Mouse (Mus musculus) hindbrain, embryonic 12.5 days (tissue): ENCODE results near the gene Aldob. TPM values are rescaled to one million over a fixed set of nuclear protein-coding genes. Genes with fewer than 3 reads are reported as not detected.

Source experiments
- ATAC-seq: fragments of 200-750 bp; cut with Nextera tagmentation; 2 replicates; pipeline ENCODE4 v1.8.0; 2017; ENCODE audit warnings: moderate TSS enrichment; ENCODE audit not compliant: low FRiP score
- H3K27ac ChIP-seq: fragments of 300-500 bp; sonication (generic); 2 replicates; pipeline ENCODE4 v1.5.1; 2016; ENCODE audit warnings: mild to moderate bottlenecking
- H3K27me3 ChIP-seq: fragments of 300-500 bp; sonication (generic); 2 replicates; pipeline ENCODE4 v1.6.1; 2016; ENCODE audit warnings: mild to moderate bottlenecking
- H3K36me3 ChIP-seq: fragments of 300-500 bp; sonication (generic); 2 replicates; pipeline ENCODE4 v1.6.1; 2016; ENCODE audit warnings: mild to moderate bottlenecking
- H3K4me1 ChIP-seq: fragments of 300-500 bp; sonication (generic); 2 replicates; pipeline ENCODE4 v1.6.1; 2016
- H3K4me2 ChIP-seq: fragments of 300-500 bp; sonication (generic); replicated peaks from 2 replicates; pipeline ENCODE4 v1.6.1; 2016; ENCODE audit warnings: mild to moderate bottlenecking
- H3K4me3 ChIP-seq: fragments of 300-500 bp; sonication (generic); 2 replicates; pipeline ENCODE4 v1.5.1; 2016; ENCODE audit warnings: mild to moderate bottlenecking
- H3K9ac ChIP-seq: fragments of 300-500 bp; sonication (generic); 2 replicates; pipeline ENCODE4 v1.6.1; 2016; ENCODE audit warnings: mild to moderate bottlenecking, moderate library complexity
- H3K9me3 ChIP-seq: fragments of 300-500 bp; sonication (generic); replicated peaks from 2 replicates; pipeline ENCODE4 v1.6.1; 2016; ENCODE audit warnings: mild to moderate bottlenecking
- WGBS: fragments of 180-500 bp; shearing (Covaris S2); methylation state at CpG from one replicate; pipeline ENCODE4 v1.1.7; 2016; 5-methylcytosine and 5-hydroxymethylcytosine counted together
- polyA plus RNA-seq: library from polyadenylated mRNA; unstranded; fragments of >200 nt; fragmentation: Nextera tagmentation; extraction: Ambion mirVana; gene quantifications from 2 replicates; pipeline ENCODE4 v1.2.1, GENCODE M21; 2016

Aldob gene
- polyA plus RNA-seq, 1 experiment from 2014 or later, result not detected

- Histone ChIP-seq H3K27ac (no peak overlapping the region), H3K27me3 (no peaks in the 10 kb centered on the region), H3K4me2 (no peak overlapping the region), H3K36me3 (no peaks in the 10 kb centered on the region), H3K4me1 (no peaks in the 10 kb centered on the region), H3K9me3 (no peaks in the 10 kb centered on the region), H3K9ac (no peak overlapping the region), H3K4me3 (no peak overlapping the region)
- 91% methylated on average over 2 of the region's 2 CpGs for WGBS
- ATAC-seq, result no peak
Measured at GRCm38 (mm10) chr4:49558181-49558580, 8.8 kb upstream of the Aldob start.

- Histone ChIP-seq H3K4me2 (no peak overlapping the region), H3K9ac (no peak overlapping the region), H3K4me1 (no peaks in the 10 kb centered on the region), H3K9me3 (no peaks in the 10 kb centered on the region), H3K36me3 (no peaks in the 10 kb centered on the region), H3K27ac (no peak overlapping the region), H3K27me3 (no peaks in the 10 kb centered on the region), H3K4me3 (no peak overlapping the region)
- WGBS, result 85% methylated on average over 7 of the region's 7 CpGs
- ATAC-seq, result no peak
Measured at GRCm38 (mm10) chr4:49557375-49557774, 8.0 kb upstream of the Aldob start.

GRCm38 (mm10) chr4:49553380-49553779 is 4.0 kb upstream of the Aldob start:
- no peak overlapping the region for H3K27ac ChIP-seq
- H3K9ac ChIP-seq, result no peak overlapping the region
- no peaks in the 10 kb centered on the region for H3K9me3 ChIP-seq
- no peak for ATAC-seq
- WGBS, result 89% methylated on average over 5 of the region's 5 CpGs
- no peaks in the 10 kb centered on the region for H3K4me1 ChIP-seq
- no peak overlapping the region for H3K4me3 ChIP-seq
- H3K27me3 ChIP-seq, result no peaks in the 10 kb centered on the region
- H3K36me3 ChIP-seq, result no peaks in the 10 kb centered on the region
- no peak overlapping the region for H3K4me2 ChIP-seq

- H3K27ac ChIP-seq, result no peak overlapping the region
- no peaks in the 10 kb centered on the region for H3K27me3 ChIP-seq
- 83% methylated on average over 7 of the region's 7 CpGs for WGBS
- no peaks in the 10 kb centered on the region for H3K36me3 ChIP-seq
- H3K4me1 ChIP-seq, result no peaks in the 10 kb centered on the region
- no peak overlapping the region for H3K4me2 ChIP-seq
- H3K4me3 ChIP-seq, result no peak overlapping the region
- no peak for ATAC-seq
- no peaks in the 10 kb centered on the region for H3K9me3 ChIP-seq
- H3K9ac ChIP-seq, result no peak overlapping the region
Measured at GRCm38 (mm10) chr4:49547544-49548219, 1.7 kb downstream of the Aldob start.

GRCm38 (mm10) chr4:49546873-49547543 is 2.3 kb downstream of the Aldob start:
- H3K4me2 ChIP-seq, result no peak overlapping the region
- H3K9me3 ChIP-seq, result no peaks in the 10 kb centered on the region
- H3K9ac ChIP-seq, result no peak overlapping the region
- WGBS, result 81% methylated on average over 6 of the region's 6 CpGs
- no peaks in the 10 kb centered on the region for H3K4me1 ChIP-seq
- no peak overlapping the region for H3K27ac ChIP-seq
- no peaks in the 10 kb centered on the region for H3K27me3 ChIP-seq
- no peaks in the 10 kb centered on the region for H3K36me3 ChIP-seq
- ATAC-seq, result no peak
- no peak overlapping the region for H3K4me3 ChIP-seq

- Histone ChIP-seq H3K27ac (no peak overlapping the region), H3K4me1 (no peaks in the 10 kb centered on the region), H3K4me2 (no peak overlapping the region), H3K36me3 (no peaks in the 10 kb centered on the region), H3K27me3 (no peaks in the 10 kb centered on the region), H3K9me3 (no peaks in the 10 kb centered on the region), H3K4me3 (no peak overlapping the region), H3K9ac (no peak overlapping the region)
- 94% methylated on average over 2 of the region's 2 CpGs for WGBS
- no peak for ATAC-seq
Measured at GRCm38 (mm10) chr4:49546026-49546425, 3.3 kb downstream of the Aldob start.

- Histone ChIP-seq H3K27me3 (no peaks in the 10 kb centered on the region), H3K9ac (no peak overlapping the region), H3K27ac (no peak overlapping the region), H3K4me1 (no peaks in the 10 kb centered on the region), H3K4me2 (no peak overlapping the region), H3K9me3 (no peaks in the 10 kb centered on the region), H3K4me3 (no peak overlapping the region), H3K36me3 (no peaks in the 10 kb centered on the region)
- WGBS, result 80% methylated on average over 3 of the region's 3 CpGs
- no peak for ATAC-seq
Measured at GRCm38 (mm10) chr4:49540966-49541365, 8.4 kb downstream of the Aldob start.

GRCm38 (mm10) chr4:49539665-49540064 is 9.7 kb downstream of the Aldob start:
- Histone ChIP-seq H3K27me3 (no peaks in the 10 kb centered on the region), H3K4me2 (no peak overlapping the region), H3K36me3 (no peaks in the 10 kb centered on the region), H3K4me1 (no peaks in the 10 kb centered on the region), H3K4me3 (no peak overlapping the region), H3K9me3 (no peaks in the 10 kb centered on the region), H3K9ac (no peak overlapping the region), H3K27ac (no peak overlapping the region)
- 77% methylated on average over 6 of the region's 6 CpGs for WGBS
- ATAC-seq, result no peak

GRCm38 (mm10) chr4:49536671-49537070 is 12.7 kb downstream of the Aldob start:
- whole genome bisulfite sequencing, result 93% methylated on average over 4 of the region's 4 CpGs
- peaks cover 8% of the 10 kb centered on the region; the same call in 1 of the 2 replicates for H3K36me3 ChIP-seq
- H3K4me2 ChIP-seq, result no peak overlapping the region
- no peak overlapping the region for H3K9ac ChIP-seq
- ATAC-seq, result no peak
- H3K4me1 ChIP-seq, result no peaks in the 10 kb centered on the region
- no peak overlapping the region for H3K4me3 ChIP-seq
- H3K27me3 ChIP-seq, result no peaks in the 10 kb centered on the region
- H3K27ac ChIP-seq, result no peak overlapping the region
- no peaks in the 10 kb centered on the region for H3K9me3 ChIP-seq

- Histone ChIP-seq H3K27me3 (no peaks in the 10 kb centered on the region), H3K4me1 (no peaks in the 10 kb centered on the region), H3K27ac (no peak overlapping the region), H3K36me3 (peaks cover 13% of the 10 kb centered on the region), H3K4me3 (no peak overlapping the region), H3K9me3 (no peaks in the 10 kb centered on the region), H3K4me2 (no peak overlapping the region), H3K9ac (no peak overlapping the region)
- WGBS, result 93% methylated on average over 4 of the region's 4 CpGs
- no peak for ATAC-seq
Measured at GRCm38 (mm10) chr4:49535675-49536294, 13.6 kb downstream of the Aldob start.

- peaks cover 20% of the 10 kb centered on the region for H3K36me3 ChIP-seq
- no peak overlapping the region for H3K27ac ChIP-seq
- H3K27me3 ChIP-seq, result no peaks in the 10 kb centered on the region
- no peak for ATAC-seq
- H3K4me3 ChIP-seq, result no peak overlapping the region
- H3K4me2 ChIP-seq, result no peak overlapping the region
- no peak overlapping the region for H3K9ac ChIP-seq
- no peaks in the 10 kb centered on the region for H3K4me1 ChIP-seq
- WGBS, result 85% methylated on average over 3 of the region's 3 CpGs
- H3K9me3 ChIP-seq, result 0 out of 2 replicates have a peak, but pooled peaks cover 4% of the 10 kb centered on the region
Measured at GRCm38 (mm10) chr4:49535036-49535435, 14.3 kb downstream of the Aldob start.

- Histone ChIP-seq H3K36me3 (peaks cover 24% of the 10 kb centered on the region), H3K4me3 (no peak overlapping the region), H3K27me3 (no peaks in the 10 kb centered on the region), H3K4me1 (peaks cover 22% of the 10 kb centered on the region), H3K9me3 (no peaks in the 10 kb centered on the region), H3K9ac (no peak overlapping the region), H3K27ac (no peak overlapping the region), H3K4me2 (no peak overlapping the region)
- no peak for ATAC-seq
- 82% methylated on average over 9 of the region's 9 CpGs for WGBS
Measured at GRCm38 (mm10) chr4:49522576-49522975, 26.8 kb downstream of the Aldob start.
